Mouse (Mus musculus) neutrophil, adult 65 days (primary cell): Measurements from ENCODE around the gene Gm20695. TPM values are rescaled to one million over a fixed set of nuclear protein-coding genes. Genes with fewer than 3 reads are reported as not detected.

ENCODE experiments used
- total RNA-seq: library from RNA; stranded (reverse); gene quantifications from 2 replicates; pipeline ENCODE4 v1.2.4, GENCODE M21; 2023

The Gm20695 gene
- 1.5 and 3.0 TPM in 2 replicates for total RNA-seq

DNA sequence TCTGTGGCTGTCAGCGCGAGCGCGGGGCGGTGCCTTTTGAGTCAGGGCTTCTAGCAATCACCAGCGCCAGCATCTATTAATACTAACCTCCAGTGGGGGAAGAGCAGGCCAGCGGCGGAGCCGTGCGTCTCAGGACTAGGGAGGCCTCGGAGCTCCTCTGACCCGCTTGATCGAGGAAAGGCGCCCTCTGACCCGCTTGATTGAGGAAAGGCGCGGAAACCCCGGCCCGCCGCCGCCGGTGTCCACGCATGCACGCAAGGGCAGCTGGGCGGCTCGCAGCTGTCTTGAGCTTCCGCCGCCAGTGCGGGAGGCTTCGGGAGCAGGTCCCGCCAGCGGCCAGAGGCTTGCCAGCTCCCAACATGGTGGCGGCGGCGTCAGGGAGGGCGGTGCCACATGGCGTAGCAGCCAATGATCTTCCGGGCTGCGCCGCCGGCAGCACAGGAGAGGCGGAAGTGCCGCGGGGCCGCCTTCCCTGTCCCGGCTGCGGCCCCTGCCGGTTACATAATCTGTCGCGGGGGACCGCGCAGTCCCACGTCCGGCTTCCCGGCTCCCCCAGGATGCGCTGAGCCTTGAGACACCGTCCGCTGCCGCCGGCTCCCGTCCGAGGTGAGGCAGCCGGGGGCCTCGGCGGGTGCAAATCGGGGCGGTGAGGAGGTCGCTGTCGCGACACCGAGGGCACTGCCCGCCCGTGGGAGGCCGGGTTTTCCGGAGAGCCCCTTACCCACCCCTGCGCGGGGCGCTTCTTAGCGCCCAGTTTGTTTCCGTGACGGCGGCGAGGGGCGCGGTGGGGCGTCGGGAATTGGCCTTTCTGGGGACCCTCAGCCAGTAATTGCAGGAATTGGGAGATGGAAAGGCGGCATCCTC, at the start of gene Gm20695, which contains the start of gene Zfp597:
Gm20695 (plus strand) TSS at position 448 of the 864 bp plus-strand sequence.
Zfp597 (minus strand) TSS at position 361 of the 864 bp plus-strand sequence.

DNA sequence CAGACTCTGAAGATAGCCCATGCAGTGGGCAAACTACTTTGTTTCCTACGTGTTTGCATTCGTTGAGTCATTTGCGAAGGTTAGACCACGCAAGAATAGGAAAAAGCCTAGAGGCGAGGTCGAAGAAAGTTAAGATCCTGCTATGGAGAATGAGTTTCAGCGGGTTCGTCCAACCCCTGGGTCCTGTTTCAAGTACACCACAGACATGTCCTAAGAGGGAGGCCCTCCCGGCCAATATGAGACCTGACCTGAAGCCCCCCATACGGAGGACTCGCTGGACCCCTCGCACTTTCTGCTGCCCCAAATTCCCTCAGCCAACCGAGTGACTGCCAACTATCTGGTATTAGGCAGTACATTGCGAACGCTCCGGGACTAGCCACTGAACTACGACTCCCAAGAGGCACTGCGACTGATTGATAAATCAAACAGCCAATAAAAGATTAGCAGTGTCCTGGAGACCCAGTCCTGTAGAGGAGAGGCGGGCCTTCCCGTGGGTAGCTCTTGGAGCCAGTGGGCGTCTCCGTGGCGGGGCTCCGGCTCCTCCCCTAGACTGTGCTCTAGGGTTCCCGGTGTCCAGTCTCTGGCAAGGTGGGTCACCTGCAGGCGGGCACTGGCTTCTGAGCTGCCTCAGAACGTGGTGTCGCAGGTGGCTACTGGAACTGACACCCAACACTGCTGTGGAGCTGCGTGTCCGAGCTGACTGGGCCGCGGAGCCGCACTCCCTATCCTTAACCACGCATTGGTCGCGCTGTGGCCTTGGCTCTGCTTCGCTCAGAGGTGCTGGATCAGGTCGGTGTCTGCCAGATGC, 37.5 kb upstream of the Gm20695 start, which contains the start of gene Zfp174:
Zfp174 (plus strand) TSS at position 558 of the 808 bp plus-strand sequence.

DNA sequence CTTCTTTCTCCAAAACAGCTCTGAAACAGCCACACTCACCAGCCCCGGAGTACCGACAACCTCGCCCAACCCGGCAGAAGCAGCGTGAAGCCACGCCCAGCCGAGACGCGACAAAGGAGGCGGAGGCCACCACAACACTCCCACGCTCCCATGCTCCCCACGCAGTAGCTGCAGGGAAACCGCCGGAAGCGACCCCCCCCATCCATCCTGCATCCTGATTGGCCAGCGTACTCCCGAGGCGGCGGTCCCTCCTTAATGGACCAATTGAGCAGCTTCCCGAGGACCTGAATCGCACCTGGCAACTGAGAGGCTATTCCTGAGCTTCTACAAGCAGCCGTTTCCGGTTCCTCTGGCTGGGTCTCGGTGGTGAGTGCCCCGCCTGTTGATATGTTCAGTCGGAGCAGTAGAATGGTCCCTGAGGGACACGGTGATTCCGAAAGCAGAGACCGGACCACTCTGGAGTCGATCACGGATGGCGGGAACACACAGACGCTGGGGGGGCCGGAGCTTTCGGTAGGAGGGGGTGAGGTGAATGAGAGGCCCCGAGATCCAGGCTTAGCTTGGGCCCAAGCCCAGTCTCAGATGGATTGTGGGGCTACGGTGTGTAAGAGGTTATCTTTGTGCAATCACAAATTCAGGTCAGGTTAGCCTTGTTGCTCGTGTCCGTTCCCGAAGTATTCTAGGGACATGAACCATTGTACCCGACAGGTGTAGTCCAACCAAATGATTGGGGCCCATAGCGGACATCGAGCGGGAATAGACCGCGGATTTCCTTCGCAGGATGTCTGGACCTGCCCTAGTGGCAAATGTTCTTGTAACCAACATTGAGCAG, 12.0 kb upstream of the Gm20695 start, which contains the start of gene Naa60:
Naa60 (plus strand) TSS at position 160 of the 832 bp plus-strand sequence.

GRCm38 (mm10) chr16:3908537-3909111, 24.2 kb downstream of the Gm20695 start, which contains the start of the genes 1700037C18Rik and Cluap1:
TSS of gene 1700037C18Rik (minus strand) at chr16:3908689.
TSS of gene Cluap1 (plus strand) at chr16:3908801.

Other genes with a start within 250 kb of the Gm20695 start
- 33.3 and 33.9 TPM in 2 replicates for gene Mefv, start 166.6 kb upstream of the Gm20695 start, total RNA-seq
- 55.0 and 87.0 TPM in 2 replicates for gene Zfp263, start 140.6 kb upstream of the Gm20695 start, total RNA-seq
- not detected in 2 replicates for gene Olfr15, start 53.8 kb upstream of the Gm20695 start, total RNA-seq
- 0.13 and 0.34 TPM in 2 replicates for gene Zfp174, start 37.4 kb upstream of the Gm20695 start, total RNA-seq
- 103 and 107 TPM in 2 replicates for gene Naa60, start 12.3 kb upstream of the Gm20695 start, total RNA-seq
- 27.9 and 30.8 TPM in 2 replicates for gene Zfp597, start 87 bp upstream of the Gm20695 start, total RNA-seq
- 3.0 and 5.0 TPM in 2 replicates for gene 1700037C18Rik, start 24.0 kb downstream of the Gm20695 start, total RNA-seq
- 6.9 and 12.5 TPM in 2 replicates for gene Cluap1, start 24.2 kb downstream of the Gm20695 start, total RNA-seq
- gene Nlrc3, start 92.0 kb downstream of the Gm20695 start, total RNA-seq, result 0.50 and 1.6 TPM in 2 replicates
- 17.9 and 19.6 TPM in 2 replicates for gene Slx4, start 119.1 kb downstream of the Gm20695 start, total RNA-seq
- not detected in 2 replicates for gene Dnase1, start 152.3 kb downstream of the Gm20695 start, total RNA-seq
- 16.7 and 23.8 TPM in 2 replicates for gene Trap1, start 193.2 kb downstream of the Gm20695 start, total RNA-seq